In genomic region chr2:12418534-12419261, GRCm38 (mm10) we compare ENCODE assay signal across 8 mouse cellular contexts. TPM values are rescaled to one million over a fixed set of nuclear protein-coding genes. Genes with fewer than 3 reads are reported as not detected.
DNase-seq lines count a peak whose midpoint lies in the region; ATAC-seq lines count a peak whose summit lies in the region.

No protein-coding gene starts in this region.

- peak overlapping the region; percentile 3 for H3K27ac ChIP-seq in intestine, embryonic 14.5 days (ENCODE audit: low read depth)
- no peak overlapping the region for H3K27ac ChIP-seq in stomach, embryonic 14.5 days (ENCODE audit: low read length)

- peak; percentile 62 for ATAC-seq in cerebellum, adult (ENCODE audit: insufficient number of reproducible peaks, low FRiP score, low TSS enrichment)
- peak; percentile 78 for ATAC-seq in erythroblast, adult 5-6 weeks (replicated peaks; ENCODE audit: low FRiP score, poor library complexity, severe bottlenecking)
- ATAC-seq in intestine, embryonic 14.5 days (replicated peaks; ENCODE audit: low FRiP score, low TSS enrichment, low read depth), result peak; percentile 69
- ATAC-seq in megakaryocyte progenitor cell, adult 5-6 weeks (replicated peaks; ENCODE audit: poor library complexity), result peak; percentile 51
- ATAC-seq in stomach, embryonic 14.5 days (ENCODE audit: insufficient number of reproducible peaks, insufficient read depth, low FRiP score, low read depth), result peak; percentile 71

- peaks cover 5% of the 10 kb centered on the region; the same call in 1 of the 2 replicates for H3K4me1 ChIP-seq in intestine, embryonic 14.5 days (replicated peaks; ENCODE audit: control insufficient read depth, insufficient read depth, low read length)
- H3K4me1 ChIP-seq in stomach, embryonic 14.5 days (ENCODE audit: control insufficient read depth, insufficient read depth, low read length), result peaks cover 5% of the 10 kb centered on the region; the same call in 1 of the 2 replicates

- no peaks in the 10 kb centered on the region for H3K27me3 ChIP-seq in intestine, embryonic 14.5 days (replicated peaks; ENCODE audit: control insufficient read depth, insufficient read depth, low read length)
- no peaks in the 10 kb centered on the region for H3K27me3 ChIP-seq in stomach, embryonic 14.5 days (ENCODE audit: control insufficient read depth, insufficient read depth, low read length)

- no peaks in the 10 kb centered on the region for H3K9me3 ChIP-seq in intestine, embryonic 14.5 days (ENCODE audit: control insufficient read depth, low read length)
- H3K9me3 ChIP-seq in stomach, embryonic 14.5 days (ENCODE audit: control insufficient read depth, low read depth, low read length), result no peaks in the 10 kb centered on the region

- DNase-seq in cerebellum, adult 11 months, result no peak
- DNase-seq in ovary, postnatal 14 days (ENCODE audit: low spot score), result peak; percentile 9
- no peak for DNase-seq in ovary, postnatal 36 days (ENCODE audit: low spot score)
- peak; percentile 83 for DNase-seq in intestine, embryonic 14.5 days (ENCODE audit: low spot score)

- peak overlapping the region; percentile 67 for H3K9ac ChIP-seq in intestine, embryonic 14.5 days (ENCODE audit: low read length)
- peak overlapping the region; percentile 55 for H3K9ac ChIP-seq in stomach, embryonic 14.5 days (replicated peaks; ENCODE audit: low read depth, low read length)

- H3K36me3 ChIP-seq in intestine, embryonic 14.5 days (ENCODE audit: control insufficient read depth, insufficient read depth, low read length), result no peaks in the 10 kb centered on the region
- no peaks in the 10 kb centered on the region for H3K36me3 ChIP-seq in stomach, embryonic 14.5 days (ENCODE audit: control insufficient read depth, insufficient read depth, low read length)

- H3K4me2 ChIP-seq in intestine, embryonic 14.5 days (ENCODE audit: low read length), result peak overlapping the region; percentile 56
- H3K4me2 ChIP-seq in stomach, embryonic 14.5 days (replicated peaks; ENCODE audit: low read depth, low read length), result peak overlapping the region; percentile 76

- H3K4me3 ChIP-seq in intestine, embryonic 14.5 days (ENCODE audit: low read depth, low read length), result peak overlapping the region; percentile 77
- peak overlapping the region; percentile 89 for H3K4me3 ChIP-seq in stomach, embryonic 14.5 days (ENCODE audit: low read depth, low read length)

- under 1% methylated on average over 40 of the region's 40 CpGs for WGBS in intestine, embryonic 14.5 days
- under 1% methylated on average over 40 of the region's 40 CpGs for WGBS in stomach, embryonic 14.5 days

RNA-seq across cellular contexts. Expression of gene Mindy3, which starts 0.6 kb away (rescaled TPM):
- 7.3 and 20.2 TPM in 2 replicates for total RNA-seq in erythroblast, adult 5-6 weeks (2015; ENCODE audit: low replicate concordance)
- total RNA-seq in erythroblast, adult 5-6 weeks (2017; ENCODE audit: low replicate concordance), result 13.5 and 13.9 TPM in 2 replicates
- polyA plus RNA-seq in intestine, embryonic 14.5 days (2014; fragmentation: Nextera tagmentation; extraction: Ambion mirVana), result 26.1 and 26.5 TPM in 2 replicates
- 46.5 and 50.4 TPM in 2 replicates for total RNA-seq in megakaryocyte progenitor cell, adult 5-6 weeks (2015)
- total RNA-seq in megakaryocyte progenitor cell, adult 5-6 weeks (2017), result 29.4 and 36.7 TPM in 2 replicates
- 32.5 and 33.1 TPM in 2 replicates for polyA plus RNA-seq in stomach, embryonic 14.5 days (2014; fragmentation: Nextera tagmentation; extraction: Ambion mirVana)

Comparison
In these comparisons a context has a peak if more than half of its experiments do, and no peak if none do; other contexts are left out.
1. DNase-seq: peak in ovary, postnatal 14 days (single experiment) and intestine, embryonic 14.5 days (single experiment); none in cerebellum, adult 11 months (single experiment) and ovary, postnatal 36 days (single experiment).
2. Peak in every context shown above with its lines, with median percentiles within 50 percentile points of each other: ATAC-seq.